Mouse (Mus musculus) MN1 (cell line): ENCODE measurements around the gene Mfn1.

ENCODE experiments used
- DNase-seq: peaks from one replicate; pipeline ENCODE4 v3.0.0-alpha.2; 2016; ENCODE audit warnings: low spot score

Mfn1 gene

DNA sequence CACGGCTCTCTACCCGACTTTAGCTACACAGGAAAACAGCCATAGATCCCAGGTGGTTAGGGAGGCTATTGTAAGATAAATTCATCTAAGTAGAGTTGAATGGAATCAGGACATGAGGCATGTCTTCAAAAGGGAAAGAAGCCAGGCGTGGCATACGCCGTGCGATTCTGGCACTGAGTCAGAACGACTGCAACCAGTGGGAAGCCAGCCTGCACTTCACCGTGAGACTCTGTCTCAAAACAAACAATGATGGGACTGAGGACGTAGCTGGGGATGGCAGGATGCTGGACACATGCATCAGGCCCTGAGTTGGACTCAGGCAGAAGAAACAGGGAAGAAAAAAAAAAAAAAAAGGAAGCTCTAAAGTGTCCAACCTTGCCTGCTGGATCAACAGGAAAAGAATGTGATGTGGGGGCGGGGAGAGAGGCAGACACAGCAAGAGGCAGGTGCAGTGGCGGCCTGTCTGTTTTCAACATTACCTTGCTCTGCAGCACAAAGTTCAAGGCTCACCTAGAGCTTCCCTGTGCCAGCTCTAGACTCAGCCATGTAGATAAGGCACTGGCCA lies 82.4 kb downstream of the Mfn1 start:
- DNase-seq = no peak

DNA sequence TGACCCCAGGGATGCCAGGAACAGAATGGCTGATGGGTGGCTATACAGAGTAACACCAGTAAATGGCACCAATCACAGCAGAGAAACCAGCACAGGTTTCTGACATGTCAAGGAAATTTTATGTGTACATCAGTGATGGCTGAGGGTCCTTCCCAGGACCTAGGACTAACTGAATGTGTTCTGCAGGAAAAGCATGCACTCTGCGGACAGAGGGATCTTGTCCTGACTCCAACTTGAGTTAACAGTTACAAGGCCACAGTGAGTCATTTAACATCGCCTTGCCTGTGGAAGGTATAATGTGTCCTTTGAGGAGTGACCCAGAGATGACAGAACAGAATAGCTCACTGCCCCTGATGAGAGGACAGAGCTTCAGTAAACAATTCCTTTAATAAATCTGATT lies 85.5 kb downstream of the Mfn1 start:
- no peak for DNase-seq

GRCm38 (mm10) chr3:32615376-32615775 lies 86.1 kb downstream of the Mfn1 start:
- no peak for DNase-seq

DNA sequence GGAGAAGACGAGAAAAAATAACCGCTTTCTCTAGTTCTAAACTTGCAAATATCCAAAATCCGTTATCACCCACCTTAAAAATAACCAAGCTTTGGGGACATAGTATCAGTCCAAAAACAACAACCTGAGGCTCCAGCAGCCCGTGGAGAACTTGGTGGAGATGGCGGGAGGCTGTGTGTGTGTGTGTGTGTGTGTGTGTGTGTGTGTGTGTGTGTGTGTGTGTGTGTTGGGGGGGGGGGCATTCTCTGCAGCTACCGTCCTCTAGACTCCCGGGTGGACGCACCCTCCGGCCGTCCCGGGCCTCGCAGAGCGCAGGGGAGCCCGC lies 86.7 kb downstream of the Mfn1 start:
- DNase-seq = no peak

- DNase-seq = peak; percentile 34
These were observed 87.2 kb downstream of the Mfn1 start, which contains the start of gene Gnb4 for GRCm38 (mm10) chr3:32616331-32617052. Gnb4 (minus strand) TSS chr3:32616585.

DNA sequence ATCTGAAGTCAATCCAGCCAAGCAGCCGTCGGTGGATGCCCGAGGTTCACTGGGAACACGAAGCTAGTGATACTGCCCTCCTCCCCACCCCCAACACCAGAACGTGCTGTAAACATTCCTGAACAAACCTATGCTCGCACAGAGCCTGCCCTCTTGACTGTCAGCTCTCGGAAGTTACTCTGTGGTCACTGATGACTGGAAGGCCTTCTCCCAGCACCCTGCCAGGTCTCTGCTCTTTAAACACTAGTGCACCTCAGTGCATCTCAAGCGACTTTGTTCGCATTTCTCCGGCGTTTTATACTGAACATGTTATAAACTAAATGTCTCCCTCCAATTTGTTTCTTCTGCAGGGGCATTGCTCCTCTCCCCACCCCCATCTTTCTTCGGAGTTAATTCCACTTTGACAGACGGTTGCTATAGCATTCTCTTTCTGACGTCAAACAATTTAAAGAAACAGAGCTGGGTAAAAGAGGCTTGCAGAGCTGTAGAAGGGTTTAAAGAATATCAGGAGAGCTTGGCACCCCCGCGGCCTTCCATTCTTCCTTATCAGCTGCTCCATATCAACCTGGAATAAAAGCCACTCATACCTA lies 87.9 kb downstream of the Mfn1 start:
- no peak for DNase-seq

GRCm38 (mm10) chr3:32621658-32622057 lies 92.4 kb downstream of the Mfn1 start:
- no peak for DNase-seq

DNA sequence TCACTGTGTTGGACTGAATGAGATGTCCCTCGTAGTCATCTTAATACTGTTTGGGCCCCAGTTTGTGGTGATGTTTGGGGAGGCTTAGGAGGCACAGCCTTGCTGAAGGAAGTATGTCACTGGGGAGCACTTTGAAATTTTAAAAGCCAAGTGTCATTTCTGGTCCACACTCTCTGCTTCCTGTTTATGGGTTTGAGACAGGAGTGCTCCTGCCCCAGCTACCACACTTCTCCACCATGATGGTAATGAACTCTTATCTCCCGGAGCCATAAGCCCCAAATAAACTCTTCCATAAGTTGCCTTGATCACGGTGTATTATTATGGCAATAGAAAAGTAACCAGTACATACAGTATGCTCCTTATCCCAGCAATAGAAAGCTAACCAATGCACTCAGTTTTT lies 92.8 kb downstream of the Mfn1 start:
- no peak for DNase-seq

GRCm38 (mm10) chr3:32628141-32628540 lies 98.9 kb downstream of the Mfn1 start:
- DNase-seq = no peak
